Mouse (Mus musculus) large intestine, adult 2 months (tissue): ENCODE measurements around the gene Prpf6. TPM values are rescaled to one million over a fixed set of nuclear protein-coding genes. Genes with fewer than 3 reads are reported as not detected.
A peak's percentile ranks its signal among the peaks of the same experiment; 100 is the strongest.

ENCODE experiments used
- DNase-seq: peaks from one replicate; pipeline ENCODE4 v3.0.0-alpha.2; 2012; ENCODE audit warnings: low read depth, low spot score
- WGBS: fragments of 180-500 bp; shearing (Covaris S2); methylation state at CpG from one replicate; pipeline ENCODE4 v1.1.7; 2018; 5-methylcytosine and 5-hydroxymethylcytosine counted together
- polyA plus RNA-seq: library from polyadenylated mRNA; depleted of rRNA; stranded (reverse); fragments of >200 nt; gene quantifications from 2 replicates; pipeline ENCODE4 v1.2.3, GENCODE M21; 2012

The Prpf6 gene
- polyA plus RNA-seq, 1 experiment, result 12.2 TPM

DNA sequence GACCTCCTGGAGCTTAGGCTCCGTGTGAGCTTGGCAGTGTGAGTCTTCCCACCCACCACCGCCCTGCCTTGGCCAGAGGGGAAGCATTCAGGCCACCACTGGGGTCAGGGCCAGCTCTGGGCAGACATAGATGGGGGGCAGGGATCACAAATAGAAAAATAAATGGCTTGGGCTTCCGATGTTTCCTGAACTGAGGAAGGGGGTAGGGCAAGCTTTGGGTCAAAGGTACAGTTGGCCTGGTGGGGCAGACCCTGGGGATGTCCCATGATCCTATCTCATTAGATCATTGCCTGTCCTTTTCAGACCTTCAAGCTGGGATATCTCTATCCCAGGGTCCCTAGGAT lies 86.1 kb downstream of the Prpf6 start:
- DNase-seq, result no peak

GRCm38 (mm10) chr2:181678780-181679179 lies 87.1 kb downstream of the Prpf6 start:
- peak; percentile 56 for DNase-seq
- 56% methylated on average over 1 of the region's 1 CpGs for WGBS

More for the DNA sequence above, 86.1 kb downstream of the Prpf6 start:
- 48% methylated on average over 3 of the region's 3 CpGs for WGBS

GRCm38 (mm10) chr2:181679951-181680715 lies 88.5 kb downstream of the Prpf6 start, which contains the start of gene Tcea2:
TSS of gene Tcea2 (plus strand) at chr2:181680310.
- DNase-seq, result no peak
- under 1% methylated on average over 68 of the region's 69 CpGs for WGBS

- no peak for DNase-seq
- WGBS, result 25% methylated on average over 7 of the region's 7 CpGs
Observed at GRCm38 (mm10) chr2:181680716-181681117, 89.0 kb downstream of the Prpf6 start.

GRCm38 (mm10) chr2:181681978-181682377 lies 90.3 kb downstream of the Prpf6 start:
- DNase-seq, result no peak
- WGBS, result 87% methylated on average over 1 of the region's 1 CpGs

DNA sequence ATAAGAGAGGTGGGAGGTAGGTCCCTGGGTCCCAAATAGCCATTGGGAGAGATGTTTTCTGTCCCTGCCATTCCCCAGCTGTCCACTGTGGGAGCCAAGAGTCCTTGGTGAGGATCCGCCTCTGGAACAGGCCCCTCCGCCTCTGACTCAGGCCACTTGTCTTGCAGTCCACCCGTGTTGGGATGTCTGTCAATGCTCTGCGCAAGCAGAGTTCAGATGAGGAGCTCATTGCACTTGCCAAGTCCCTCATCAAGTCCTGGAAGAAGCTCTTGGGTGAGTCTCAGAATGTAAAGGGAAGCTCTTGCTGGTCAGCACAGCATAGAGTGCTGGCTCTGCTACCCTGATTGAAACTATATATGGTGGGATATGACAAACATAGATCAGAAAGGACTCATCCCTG lies 91.7 kb downstream of the Prpf6 start:
- no peak for DNase-seq
- 66% methylated on average over 4 of the region's 4 CpGs for WGBS

DNA sequence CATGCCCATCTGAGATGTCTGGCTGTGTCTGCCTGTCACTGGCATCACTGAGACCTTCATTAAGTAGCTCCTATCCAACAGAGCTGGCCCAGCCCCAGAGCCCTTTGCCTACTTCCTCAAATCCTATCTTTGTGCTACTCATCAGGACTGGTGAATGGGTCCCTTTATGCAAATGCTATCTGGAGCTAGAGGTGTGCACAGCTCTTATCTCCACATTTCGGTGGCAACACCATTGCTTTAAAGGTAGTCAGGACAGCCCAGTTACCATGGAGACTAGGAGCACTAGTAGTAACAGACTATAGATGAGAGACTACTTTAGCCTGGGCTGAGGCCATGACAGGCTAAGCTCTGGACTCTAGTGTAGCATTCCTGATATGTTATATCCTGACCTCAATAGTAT lies 93.0 kb downstream of the Prpf6 start:
- 72% methylated on average over 1 of the region's 1 CpGs for WGBS
- DNase-seq, result no peak

DNA sequence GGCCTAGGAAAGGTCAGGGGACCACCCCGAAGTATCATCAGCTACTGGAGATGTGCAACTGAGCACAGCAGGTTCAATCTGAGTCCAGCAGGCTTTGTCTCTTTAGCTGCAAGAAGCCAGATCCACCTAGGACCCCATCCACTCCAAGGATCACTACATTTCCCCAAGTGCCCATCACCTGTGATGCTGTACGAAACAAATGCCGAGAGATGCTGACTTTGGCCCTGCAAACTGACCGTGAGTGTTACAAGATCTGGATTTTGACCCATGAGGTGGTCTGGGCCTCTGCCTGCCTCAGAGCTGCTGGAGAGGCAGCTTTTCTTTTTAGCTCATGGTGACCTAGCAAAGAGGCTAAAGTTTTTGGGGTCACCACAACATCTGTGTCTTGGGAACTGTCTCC lies 94.0 kb downstream of the Prpf6 start:
- 93% methylated on average over 4 of the region's 4 CpGs for WGBS
- no peak for DNase-seq

DNA sequence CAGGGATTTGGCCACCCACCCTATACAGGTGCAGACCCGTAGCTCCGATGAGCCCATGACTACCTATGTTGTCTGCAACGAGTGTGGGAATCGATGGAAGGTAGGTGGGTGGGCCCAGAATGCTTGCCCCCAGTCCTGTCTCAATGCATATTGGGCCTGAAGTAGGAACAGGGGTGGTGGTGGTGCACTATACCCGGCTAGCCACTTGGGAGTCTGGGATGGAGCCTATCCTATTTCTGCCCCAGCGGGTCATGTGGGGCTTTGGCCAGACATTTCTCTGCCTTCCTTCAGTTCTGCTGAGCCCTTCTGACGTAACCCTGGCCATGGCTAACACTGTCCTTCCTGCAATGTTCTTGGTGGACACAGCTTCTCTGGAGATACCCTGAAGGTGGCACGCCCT lies 95.9 kb downstream of the Prpf6 start:
- WGBS, result 94% methylated on average over 8 of the region's 8 CpGs
- DNase-seq, result no peak

- 92% methylated on average over 10 of the region's 10 CpGs for WGBS
- no peak for DNase-seq
Observed at GRCm38 (mm10) chr2:181689466-181690160, 97.9 kb downstream of the Prpf6 start.

GRCm38 (mm10) chr2:181691083-181691482 lies 99.4 kb downstream of the Prpf6 start:
- 83% methylated on average over 6 of the region's 6 CpGs for WGBS
- no peak for DNase-seq

GRCm38 (mm10) chr2:181691571-181691970 lies 99.9 kb downstream of the Prpf6 start:
- DNase-seq, result no peak
- WGBS, result 78% methylated on average over 4 of the region's 4 CpGs

- WGBS, result 95% methylated on average over 3 of the region's 3 CpGs
- no peak for DNase-seq
Observed at GRCm38 (mm10) chr2:181692304-181692703, 100.6 kb downstream of the Prpf6 start.

DNA sequence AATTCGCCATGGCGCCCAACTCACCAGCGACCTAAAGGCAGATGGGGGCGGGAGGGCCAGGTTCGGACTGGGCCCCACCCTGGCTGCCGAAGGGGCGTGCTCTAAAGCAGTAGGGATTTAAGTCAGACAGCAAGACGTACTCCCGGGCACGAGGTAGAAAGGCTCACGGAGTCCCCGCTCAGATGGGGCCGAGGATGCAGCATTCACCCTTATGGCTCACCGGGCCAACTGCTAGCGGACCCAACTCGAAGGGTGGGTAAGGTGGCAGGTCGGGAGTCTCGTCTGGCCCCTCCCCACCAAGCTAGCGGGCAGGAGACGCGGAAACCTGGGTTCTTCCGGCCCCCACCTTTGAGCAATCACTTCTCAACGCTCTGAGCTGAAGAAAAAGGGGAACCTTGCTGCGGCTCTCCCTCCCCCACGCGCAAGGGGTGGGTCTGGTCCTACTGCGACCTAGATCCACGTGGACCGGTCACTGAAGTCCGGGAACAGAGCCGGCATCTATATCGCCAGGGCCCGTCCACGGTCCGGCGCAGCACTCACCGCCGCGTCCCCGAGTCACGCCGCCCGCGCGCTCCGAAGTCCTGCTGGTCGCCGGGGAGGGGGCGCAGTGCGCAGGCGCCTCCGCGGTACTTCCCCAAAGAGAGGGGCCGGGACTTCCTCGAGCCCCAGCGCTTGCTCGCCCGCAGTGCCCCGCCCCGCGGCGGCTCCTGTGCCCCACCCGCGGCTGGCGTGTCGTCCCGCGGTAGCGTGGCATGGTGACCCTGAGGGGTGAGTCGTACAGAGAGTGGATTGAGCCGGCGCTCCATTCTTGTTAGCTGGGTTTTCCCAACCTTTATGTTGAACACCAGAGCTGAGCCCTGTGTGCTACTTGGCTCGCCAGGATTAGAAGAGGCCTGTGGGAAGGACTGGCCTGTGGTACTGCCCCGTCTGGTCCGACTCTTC lies 101.9 kb downstream of the Prpf6 start, which contains the start of gene Rgs19:
Gene Rgs19 (minus strand): TSS at position 639 of the 942 bp plus-strand sequence.
- WGBS, result under 1% methylated on average over 75 of the region's 75 CpGs
- DNase-seq, result no peak

GRCm38 (mm10) chr2:181694581-181694980 lies 102.9 kb downstream of the Prpf6 start:
- 92% methylated on average over 3 of the region's 3 CpGs for WGBS
- DNase-seq, result no peak

GRCm38 (mm10) chr2:181695776-181696175 lies 104.1 kb downstream of the Prpf6 start:
- WGBS, result 95% methylated on average over 1 of the region's 1 CpGs

DNA sequence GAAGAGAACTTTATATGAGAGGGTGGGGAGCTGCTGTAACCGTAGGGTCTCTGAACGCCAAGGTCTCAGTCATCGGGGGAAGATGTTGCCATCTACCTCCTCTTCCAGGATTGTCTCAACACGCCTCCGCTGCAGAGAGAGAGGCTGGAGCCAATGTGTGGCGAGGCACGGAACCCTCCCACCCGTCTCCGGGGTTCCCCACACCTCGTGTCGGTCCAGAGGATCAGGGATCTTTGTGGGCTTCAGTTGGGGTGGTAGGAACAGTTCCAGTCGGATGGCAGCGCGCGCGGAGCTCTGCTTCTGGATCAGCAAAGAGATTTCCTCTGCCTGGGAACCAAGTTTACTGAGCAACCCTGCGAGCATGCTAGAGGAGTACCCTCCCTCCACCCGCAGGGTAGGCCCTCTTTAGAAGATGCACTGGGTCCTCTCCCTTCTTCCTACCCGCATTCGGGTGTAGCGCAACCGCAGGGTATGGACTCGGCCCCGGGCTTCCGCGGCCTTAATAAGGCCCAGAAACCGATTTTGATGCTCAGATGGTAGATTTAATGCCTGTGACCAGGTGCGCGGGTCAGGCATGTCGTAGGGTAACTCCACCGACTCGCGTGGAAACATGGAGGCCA lies 105.2 kb downstream of the Prpf6 start:
- no peak for DNase-seq
- 76% methylated on average over 33 of the region's 33 CpGs for WGBS

More at GRCm38 (mm10) chr2:181695776-181696175, 104.1 kb downstream of the Prpf6 start:
- DNase-seq, result no peak

DNA sequence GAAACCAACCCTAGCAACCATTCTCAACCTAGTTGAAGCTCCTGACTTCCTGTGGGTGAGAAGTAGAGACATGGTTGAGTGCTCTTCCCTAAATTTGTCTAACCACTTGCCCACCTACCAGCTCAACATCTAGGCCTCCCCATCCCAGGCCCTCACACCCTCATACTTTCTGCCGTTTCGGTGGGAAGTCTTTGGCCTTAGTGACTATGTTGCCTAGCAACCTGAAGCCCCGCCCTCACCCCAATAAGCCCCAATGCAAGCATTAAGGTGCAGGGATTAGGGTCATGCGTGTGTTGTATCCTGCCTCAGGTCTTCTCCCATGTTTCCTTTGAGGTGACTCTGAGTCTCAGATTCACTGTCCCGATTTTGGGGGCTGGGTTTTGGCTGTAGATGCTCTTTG lies 106.6 kb downstream of the Prpf6 start, which contains the start of gene Lkaaear1:
Gene Lkaaear1 (minus strand): TSS at position 202 of the 400 bp plus-strand sequence.
- 40% methylated on average over 5 of the region's 5 CpGs for WGBS
- no peak for DNase-seq
